Mouse (Mus musculus): Measurements from ENCODE around the gene Cabp2.
A peak's percentile ranks its signal among the peaks of the same experiment; 100 is the strongest.
"Not testable (repeated sequence)": the region's sequence is repeated elsewhere in the genome, so short reads cannot be mapped to it uniquely, and the experiment has no call there.

DNA sequence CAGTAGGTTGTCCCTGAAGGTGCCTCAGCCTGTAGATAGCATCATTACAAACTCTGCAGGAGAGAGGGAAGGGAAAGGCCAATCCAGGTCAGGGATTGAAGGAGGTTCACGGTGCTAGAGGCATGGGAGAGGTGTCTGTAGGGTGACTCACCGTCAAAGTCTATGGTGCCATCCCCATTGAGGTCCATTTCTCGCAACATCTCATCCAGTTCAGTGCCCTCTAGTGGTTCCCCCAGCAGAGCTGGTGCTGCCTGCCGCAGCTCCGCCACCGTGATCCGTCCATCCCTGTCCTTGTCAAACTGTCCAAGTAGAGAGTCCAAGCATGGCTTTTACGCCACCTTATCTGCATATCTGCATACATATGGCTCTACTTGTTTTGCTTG lies 54.6 kb downstream of the Cabp2 start:
- TF ChIP-seq POLR2A (IDR thresholded peaks at IDR 0.05; ENCODE audit: insufficient read depth, low read length) = not testable (repeated sequence)
- TF ChIP-seq CTCF (IDR thresholded peaks at IDR 0.05; ENCODE audit: low read depth, low read length) = peak; percentile 39
- 0 out of 2 replicates have a peak, but pooled peaks have one; percentile 24 for TF ChIP-seq EP300 (IDR thresholded peaks at IDR 0.05; ENCODE audit: insufficient read depth, low read depth, low read length)
